Mouse (Mus musculus) brain, embryonic 14.5 days (tissue): ENCODE data around the gene Slc16a10. TPM values are rescaled to one million over a fixed set of nuclear protein-coding genes. Genes with fewer than 3 reads are reported as not detected.

ENCODE experiments used
- DNase-seq: peaks from one replicate; pipeline ENCODE4 v3.0.0-alpha.2; 2011; ENCODE audit warnings: low read depth
- CTCF ChIP-seq: fragments of 200-500 bp; IDR thresholded peaks from 2 replicates; pipeline ENCODE4 v1.5.1; 2012; ENCODE audit warnings: inconsistent platforms, mild to moderate bottlenecking, moderate library complexity, borderline replicate concordance; ENCODE audit not compliant: insufficient read depth, insufficient read length; ENCODE audit errors: extremely low read depth
- POLR2A ChIP-seq: fragments of 200-500 bp; IDR thresholded peaks from 2 replicates; pipeline ENCODE4 v1.6.1; 2012; ENCODE audit warnings: mild to moderate bottlenecking, inconsistent platforms, borderline replicate concordance; ENCODE audit not compliant: poor library complexity, insufficient read depth, insufficient read length, severe bottlenecking; ENCODE audit errors: extremely low read depth
- polyA plus RNA-seq: library from polyadenylated mRNA; depleted of rRNA; stranded (reverse); fragments of >200 nt; gene quantifications from 2 replicates; pipeline ENCODE4 v1.2.3, GENCODE M21; 2012; rRNA removed

The Slc16a10 gene
- 3.0 and 7.5 TPM in 2 replicates for polyA plus RNA-seq

DNA sequence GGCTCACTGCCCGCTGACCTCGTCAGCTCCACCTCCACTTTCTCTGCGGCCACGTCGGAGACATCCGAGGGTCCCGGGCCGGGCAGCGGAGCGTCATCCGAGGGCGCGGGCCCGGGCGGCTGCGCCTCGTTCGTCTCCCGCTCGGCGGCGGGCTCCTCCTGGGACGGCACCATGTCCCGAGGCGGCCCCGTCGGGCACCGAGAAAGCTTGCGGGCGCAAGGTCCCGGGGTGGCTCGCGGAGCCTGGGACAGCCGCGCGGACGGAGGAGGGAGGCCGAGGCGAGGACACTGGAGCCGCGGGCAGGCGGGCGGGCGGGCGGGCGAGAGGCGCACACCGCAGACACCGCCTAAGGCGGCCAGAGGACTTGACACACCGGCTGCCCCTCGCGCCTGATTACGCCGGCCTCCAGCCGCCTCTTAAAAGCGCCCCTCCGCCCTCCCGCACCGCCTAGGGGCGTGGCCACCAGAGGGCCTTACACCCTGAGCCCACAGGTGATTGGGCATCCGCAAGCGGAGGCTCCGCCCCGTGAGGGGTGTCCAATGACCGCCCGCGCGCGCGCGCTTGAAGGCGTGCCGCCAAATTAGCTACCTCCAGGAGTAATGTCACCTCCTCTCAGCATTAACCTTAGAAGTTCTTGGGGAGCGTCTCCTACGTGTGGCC is at the start of gene Slc16a10:
Gene Slc16a10, minus strand, starts transcription at position 395 of the 660 bp plus-strand sequence.
- TF ChIP-seq POLR2A (peak; percentile 22; the same call in 1 of the 2 replicates), CTCF (no peak)

DNA sequence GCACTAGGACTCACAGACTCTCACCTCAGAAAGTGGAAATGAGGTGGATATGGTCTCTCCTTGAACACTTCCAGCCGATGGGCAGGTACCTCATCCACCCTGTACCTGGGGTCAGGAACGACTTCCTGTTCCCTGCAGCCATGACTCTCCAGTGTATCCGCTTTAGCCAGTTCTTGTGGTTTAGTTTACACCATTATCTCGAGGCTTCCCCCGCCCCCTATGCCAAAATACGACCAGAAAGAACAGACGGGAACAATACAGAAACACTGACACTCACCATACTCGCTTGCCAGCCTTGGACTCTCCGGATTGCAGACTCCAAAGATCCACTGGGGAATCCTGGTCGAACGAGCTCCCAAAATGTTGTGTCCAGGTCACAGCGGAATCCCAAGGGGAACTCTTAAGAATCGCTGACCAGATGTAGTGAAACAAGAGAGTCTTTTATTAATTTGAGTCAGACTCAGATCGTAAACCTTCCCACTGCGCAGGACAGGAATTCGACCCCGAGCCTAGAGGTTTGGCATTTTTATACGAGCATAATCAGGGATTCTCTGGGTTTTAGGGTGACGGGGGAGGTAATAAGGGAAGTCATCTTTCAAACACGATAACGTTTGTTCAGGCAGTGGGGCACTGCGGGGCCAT is 49.4 kb upstream of the Slc16a10 start:
- no peak for DNase-seq
- TF ChIP-seq POLR2A, result no peak
- no peak for TF ChIP-seq CTCF

More for the DNA sequence above, at the start of gene Slc16a10:
- DNase-seq, result peak; percentile 96

DNA sequence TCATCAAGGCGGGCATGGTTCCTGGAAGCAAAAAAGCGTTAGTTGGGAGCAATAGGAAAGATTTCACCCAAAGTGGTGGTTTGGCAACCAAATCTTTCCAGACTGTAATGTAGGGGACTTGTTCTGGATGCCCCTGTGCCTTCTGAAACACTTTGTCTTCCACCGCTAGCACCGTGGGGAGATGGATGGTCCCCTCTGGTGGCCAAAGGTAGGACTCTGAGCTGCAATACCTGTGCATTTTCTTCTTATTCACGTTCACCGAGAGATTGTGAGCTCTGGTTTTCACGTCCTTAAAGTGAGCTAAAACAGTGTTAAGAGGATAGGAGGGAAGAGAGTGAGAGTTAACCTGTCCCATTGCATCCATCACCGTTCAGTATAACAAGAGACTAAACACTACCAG is 48.8 kb upstream of the Slc16a10 start:
- no peak for TF ChIP-seq CTCF
- no peak for TF ChIP-seq POLR2A
- no peak for DNase-seq

DNA sequence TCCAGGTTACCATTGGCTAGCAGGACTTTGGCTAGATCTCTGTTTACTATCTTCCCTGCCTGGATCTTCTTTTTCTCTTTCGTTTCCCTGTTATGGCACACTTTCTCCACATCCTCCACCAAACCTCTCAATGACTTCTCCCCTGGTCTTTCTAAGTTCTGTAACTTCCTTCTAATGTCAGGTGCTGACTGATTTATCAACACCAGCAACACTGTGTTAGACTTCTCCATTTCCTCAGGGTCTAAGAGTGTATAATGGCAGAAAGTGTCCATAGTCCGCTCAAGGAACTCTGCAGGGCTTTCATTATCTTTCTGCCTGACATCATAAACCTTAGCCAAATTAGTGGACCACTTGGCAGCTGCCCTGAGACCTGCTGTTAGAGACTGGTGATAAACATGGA is 47.6 kb upstream of the Slc16a10 start:
- DNase-seq, result no peak
- TF ChIP-seq CTCF, result no peak
- TF ChIP-seq POLR2A, result no peak

DNA sequence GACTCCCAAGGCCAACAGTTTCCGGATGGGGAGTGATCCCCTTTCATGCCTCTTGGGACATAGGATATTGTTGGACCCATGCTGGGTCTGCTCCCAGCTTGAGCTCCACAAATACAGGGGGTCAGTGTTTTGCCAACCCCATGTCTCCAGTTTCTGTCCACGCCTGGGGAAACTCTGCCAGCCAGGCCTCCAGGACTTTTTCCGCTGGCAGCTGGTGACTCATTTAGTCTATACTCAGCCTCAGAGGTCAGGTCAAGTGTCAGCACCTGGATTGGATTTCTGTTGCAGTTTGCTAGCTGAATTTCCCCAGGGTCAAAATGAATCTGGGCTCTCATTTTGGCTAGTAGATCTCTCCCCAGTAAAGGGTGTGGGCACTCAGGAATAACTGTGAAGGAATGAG is 46.8 kb upstream of the Slc16a10 start:
- no peak for DNase-seq
- TF ChIP-seq POLR2A, result no peak
- no peak for TF ChIP-seq CTCF

DNA sequence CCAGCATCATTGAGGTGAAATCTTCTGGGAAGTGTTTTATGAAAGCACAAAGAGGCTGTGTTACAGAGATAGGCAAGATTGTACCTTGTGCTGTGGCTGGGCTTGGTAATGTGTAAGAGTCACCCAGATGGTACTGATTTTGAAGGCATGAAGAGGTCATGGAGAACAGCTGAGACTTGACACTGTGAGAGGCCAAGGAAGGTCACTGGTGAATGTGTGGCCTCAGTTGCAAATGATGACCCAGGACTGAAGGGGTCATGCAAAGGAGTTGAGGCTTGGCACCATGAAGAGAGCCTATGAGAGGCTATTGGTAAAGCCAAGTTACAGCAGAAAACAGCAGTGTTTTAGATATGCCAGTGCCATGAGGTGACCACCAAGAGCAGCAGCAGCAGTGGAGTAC is 43.9 kb upstream of the Slc16a10 start:
- no peak for DNase-seq
- TF ChIP-seq CTCF (no peak), POLR2A (no peak)

DNA sequence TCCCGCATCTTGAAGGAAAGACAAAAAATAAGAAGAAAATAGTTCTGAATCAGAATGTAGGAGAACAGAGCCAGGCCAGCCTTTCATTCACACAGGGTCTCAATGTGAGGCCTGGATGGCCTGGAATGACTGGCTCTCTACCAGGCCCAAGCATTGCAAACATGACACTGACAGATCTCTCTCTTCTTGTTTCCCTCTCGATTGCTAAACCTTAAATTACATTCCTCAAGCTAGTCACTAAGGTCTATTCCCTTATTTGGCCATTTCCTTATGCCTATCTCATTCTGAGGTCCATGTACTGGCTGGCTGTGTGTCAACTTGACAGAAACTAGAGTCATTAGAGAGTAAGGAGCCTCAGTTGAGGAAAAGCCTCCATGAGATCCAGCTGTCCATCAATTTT is 38.0 kb upstream of the Slc16a10 start:
- TF ChIP-seq CTCF (no peak), POLR2A (no peak)
- DNase-seq, result no peak

DNA sequence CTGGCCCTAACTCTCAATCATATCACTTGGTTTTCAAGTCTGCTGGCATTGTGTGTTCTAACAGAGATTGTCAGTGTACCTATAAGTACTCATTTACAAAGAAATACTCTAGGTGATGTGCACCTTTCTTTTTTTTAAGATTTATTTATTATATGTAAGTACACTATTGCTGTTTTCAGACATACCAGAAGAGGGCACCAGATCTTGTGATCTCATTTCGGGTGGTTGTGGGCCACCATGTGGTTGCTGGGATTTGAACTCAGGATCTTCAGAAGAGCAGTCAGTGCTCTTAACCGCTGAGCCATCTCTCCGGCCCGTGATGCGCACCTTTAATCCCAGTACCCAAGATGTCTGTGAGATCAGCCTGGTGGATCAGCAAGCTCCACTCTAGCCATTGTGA is 37.1 kb upstream of the Slc16a10 start:
- no peak for DNase-seq
- TF ChIP-seq POLR2A (no peak), CTCF (no peak)

DNA sequence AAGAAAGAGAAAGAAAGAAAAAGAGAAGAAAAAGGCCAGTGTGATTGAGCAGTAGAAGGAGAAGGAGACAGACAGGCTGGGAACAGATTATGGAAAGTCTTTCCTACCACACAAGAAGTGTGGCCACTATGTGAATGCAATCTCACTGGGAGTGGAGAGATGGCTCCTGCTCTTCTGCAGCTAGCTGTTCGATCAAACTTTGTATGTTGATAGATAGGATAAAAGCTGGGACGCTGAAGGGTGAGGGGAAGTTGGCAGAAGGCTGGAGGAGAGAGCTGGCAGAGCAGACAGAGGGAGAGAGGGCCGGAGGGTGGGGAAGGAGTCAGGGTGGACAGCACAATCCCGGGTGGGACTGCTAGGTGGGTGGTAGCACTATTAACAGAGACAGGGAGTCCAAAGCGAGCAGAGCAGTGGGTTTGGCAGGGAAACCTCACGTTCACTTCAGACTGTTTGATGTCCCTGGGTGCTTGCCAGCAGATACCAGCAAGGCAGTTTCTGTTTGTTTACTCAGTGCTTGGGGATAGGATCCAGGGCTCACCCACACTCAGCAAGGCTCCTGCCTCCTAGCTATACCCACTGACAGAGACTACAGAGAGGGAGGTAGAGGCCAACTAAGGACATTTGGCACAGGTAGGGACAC is 35.4 kb upstream of the Slc16a10 start:
- peak; percentile 56 for DNase-seq
- TF ChIP-seq POLR2A (no peak), CTCF (no peak)

DNA sequence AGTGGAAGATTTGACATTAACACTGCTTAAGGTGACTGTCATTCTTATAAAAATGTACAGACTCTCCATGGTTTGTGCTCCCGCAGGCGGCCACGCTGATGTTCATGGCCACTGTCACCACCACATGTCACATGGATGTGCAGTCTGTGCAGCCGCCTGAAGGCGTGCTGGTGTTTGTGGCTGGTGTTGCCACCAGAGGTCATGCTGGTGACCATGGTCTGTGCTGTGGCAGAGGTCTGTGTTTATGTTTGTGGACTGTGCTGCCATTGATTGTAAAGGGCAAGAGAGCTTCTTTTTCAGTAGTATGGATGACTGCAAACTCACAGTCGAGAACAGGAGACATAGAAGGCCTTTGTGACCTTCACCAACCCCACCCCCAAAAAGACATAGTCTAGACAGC is 30.1 kb upstream of the Slc16a10 start:
- TF ChIP-seq CTCF (no peak), POLR2A (no peak)
- DNase-seq, result no peak

DNA sequence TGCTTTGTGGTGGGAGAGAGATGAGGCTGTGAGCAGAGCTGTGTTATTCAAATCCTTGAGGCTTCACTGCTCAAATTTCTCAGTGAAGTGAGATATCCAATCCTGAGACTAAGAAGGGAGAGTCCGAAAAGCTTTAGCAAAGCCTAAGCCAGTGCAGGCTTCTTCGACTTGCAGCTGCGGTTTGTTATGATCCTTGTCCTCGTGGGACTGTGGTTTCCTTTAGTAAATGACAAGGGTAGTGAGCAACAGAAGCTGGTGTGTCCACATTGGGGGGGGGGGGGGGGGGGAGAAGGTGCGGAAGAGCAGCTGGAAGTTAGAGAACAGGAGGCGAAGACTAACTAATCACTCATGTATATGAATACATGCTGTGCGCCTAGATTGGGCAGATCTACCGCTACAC is 29.2 kb upstream of the Slc16a10 start:
- no peak for DNase-seq
- no peak for TF ChIP-seq POLR2A
- TF ChIP-seq CTCF, result no peak

DNA sequence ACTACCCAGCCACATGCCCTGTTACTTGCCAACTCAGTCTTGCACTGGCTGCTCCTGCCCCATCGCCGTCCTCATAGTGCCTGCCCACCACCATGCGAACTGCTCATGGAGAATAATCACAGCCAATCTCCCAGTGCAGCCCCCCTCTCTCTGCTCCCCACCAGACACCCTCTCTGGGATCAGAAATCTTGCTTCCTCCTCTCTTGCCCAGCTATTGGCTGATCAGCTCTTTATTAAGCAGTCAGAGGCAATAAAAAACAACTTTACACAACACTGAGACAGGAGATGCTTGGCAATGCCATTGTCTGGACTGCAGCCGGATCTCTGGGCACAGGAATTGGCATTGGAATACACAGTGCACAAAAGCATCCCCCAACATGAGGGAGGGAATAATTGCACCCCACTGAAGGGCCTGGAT is 28.1 kb upstream of the Slc16a10 start:
- TF ChIP-seq CTCF (no peak), POLR2A (no peak)
- DNase-seq, result peak; percentile 53

DNA sequence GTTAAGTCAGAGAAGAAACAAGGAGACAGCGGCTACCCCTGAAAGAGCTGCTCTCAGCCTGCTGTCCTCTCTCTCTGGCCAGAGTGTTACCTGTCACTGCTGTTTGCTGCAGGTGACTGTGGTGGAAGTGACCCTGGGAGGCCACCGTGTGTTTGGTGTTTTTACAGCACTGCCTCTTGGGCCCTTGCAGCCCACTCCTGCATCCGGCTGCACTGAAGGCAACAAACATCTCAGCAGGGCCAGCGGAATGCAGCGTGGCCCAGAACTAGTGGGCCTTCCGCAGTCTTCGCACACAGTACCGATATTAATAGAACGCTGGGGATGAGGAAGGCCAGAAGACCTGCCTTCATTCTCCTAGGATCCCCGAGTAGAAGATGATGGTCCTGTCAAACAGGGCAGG is 27.5 kb upstream of the Slc16a10 start:
- no peak for DNase-seq
- TF ChIP-seq CTCF (no peak), POLR2A (no peak)
